Mouse (Mus musculus): ENCODE results near the gene Fam89b. TPM values are rescaled to one million over a fixed set of nuclear protein-coding genes. Genes with fewer than 3 reads are reported as not detected.

Fam89b gene
- polyA plus RNA-seq (2014; fragmentation: Nextera tagmentation; extraction: Ambion mirVana) = 204 and 233 TPM in 2 replicates

DNA sequence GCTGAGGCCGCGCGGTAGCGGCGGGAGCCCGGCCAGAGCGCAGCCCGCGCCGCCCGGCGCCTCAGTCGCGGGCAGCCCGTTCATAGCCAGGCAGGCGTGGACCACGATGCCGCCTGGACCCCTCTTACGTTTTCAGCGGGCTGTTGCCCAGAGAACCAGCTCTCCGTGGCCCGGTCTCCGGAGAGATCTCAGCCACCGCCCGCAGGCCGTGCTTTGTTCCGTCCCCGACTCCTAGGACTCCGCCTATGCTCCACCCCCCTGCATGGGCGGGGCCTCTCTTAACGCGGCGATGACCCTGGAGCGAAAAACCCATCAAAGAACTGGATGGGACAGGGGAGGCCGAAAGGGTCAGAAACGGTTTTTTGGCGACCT lies at the start of gene Fam89b:
TSS of gene Fam89b (minus strand) at position 210 of the 372 bp plus-strand sequence.
- Histone ChIP-seq H3K36me3 (ENCODE audit: control insufficient read depth, insufficient read depth, low read length) (peaks cover 24% of the 10 kb centered on the region), H3K4me1 (ENCODE audit: control insufficient read depth, insufficient read depth, low read length) (peaks cover 40% of the 10 kb centered on the region), H3K9me3 (replicated peaks; ENCODE audit: control insufficient read depth, low read length) (no peaks in the 10 kb centered on the region), H3K4me2 (ENCODE audit: low read length) (peak within 1 kb of the TSS; percentile 99), H3K4me3 (ENCODE audit: low read depth, low read length) (peak within 1 kb of the TSS; percentile 99), H3K9ac (ENCODE audit: low read length) (peak within 1 kb of the TSS; percentile 100), H3K27ac (ENCODE audit: low read depth, low read length) (peak within 1 kb of the TSS; percentile 96), H3K27me3 (replicated peaks; ENCODE audit: control insufficient read depth, insufficient read depth, low read length) (no peaks in the 10 kb centered on the region)
- under 1% methylated on average over 36 of the region's 37 CpGs for whole genome bisulfite sequencing
- DNase-seq (ENCODE audit: low spot score) (peak; percentile 94), ATAC-seq (peak; percentile 84)

DNA sequence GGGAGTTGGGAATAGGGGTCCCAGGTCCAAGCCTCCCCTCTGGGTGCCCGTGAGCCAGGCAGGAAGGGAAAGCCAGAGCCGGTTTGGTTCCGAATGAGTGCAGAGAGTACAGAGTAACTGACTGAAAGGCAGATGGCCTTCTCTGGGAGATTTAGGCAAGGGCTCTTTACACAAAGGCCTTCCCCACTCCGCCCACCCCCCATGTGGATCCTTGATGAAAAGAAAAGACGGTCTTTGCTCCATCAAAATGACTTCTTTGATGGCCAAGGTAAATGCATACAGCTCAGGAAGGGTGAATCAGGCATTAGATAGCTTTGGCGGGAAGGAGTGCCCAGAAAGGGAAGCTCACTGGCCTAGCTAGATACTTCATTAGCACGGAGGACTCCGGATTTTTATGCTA lies 48.9 kb upstream of the Fam89b start:
- no peak overlapping the region for H3K4me2 ChIP-seq (ENCODE audit: low read length)
- 47% methylated on average over 8 of the region's 8 CpGs for WGBS
- H3K4me3 ChIP-seq (ENCODE audit: low read depth, low read length) = no peak overlapping the region
- ATAC-seq (no peak), DNase-seq (ENCODE audit: low spot score) (no peak)
- no peaks in the 10 kb centered on the region for H3K9me3 ChIP-seq (replicated peaks; ENCODE audit: control insufficient read depth, low read length)
- no peaks in the 10 kb centered on the region for H3K4me1 ChIP-seq (ENCODE audit: control insufficient read depth, insufficient read depth, low read length)
- H3K9ac ChIP-seq (ENCODE audit: low read length) = no peak overlapping the region
- no peak overlapping the region for H3K27ac ChIP-seq (ENCODE audit: low read depth, low read length)
- H3K27me3 ChIP-seq (replicated peaks; ENCODE audit: control insufficient read depth, insufficient read depth, low read length) = no peaks in the 10 kb centered on the region
- no peaks in the 10 kb centered on the region for H3K36me3 ChIP-seq (ENCODE audit: control insufficient read depth, insufficient read depth, low read length)

DNA sequence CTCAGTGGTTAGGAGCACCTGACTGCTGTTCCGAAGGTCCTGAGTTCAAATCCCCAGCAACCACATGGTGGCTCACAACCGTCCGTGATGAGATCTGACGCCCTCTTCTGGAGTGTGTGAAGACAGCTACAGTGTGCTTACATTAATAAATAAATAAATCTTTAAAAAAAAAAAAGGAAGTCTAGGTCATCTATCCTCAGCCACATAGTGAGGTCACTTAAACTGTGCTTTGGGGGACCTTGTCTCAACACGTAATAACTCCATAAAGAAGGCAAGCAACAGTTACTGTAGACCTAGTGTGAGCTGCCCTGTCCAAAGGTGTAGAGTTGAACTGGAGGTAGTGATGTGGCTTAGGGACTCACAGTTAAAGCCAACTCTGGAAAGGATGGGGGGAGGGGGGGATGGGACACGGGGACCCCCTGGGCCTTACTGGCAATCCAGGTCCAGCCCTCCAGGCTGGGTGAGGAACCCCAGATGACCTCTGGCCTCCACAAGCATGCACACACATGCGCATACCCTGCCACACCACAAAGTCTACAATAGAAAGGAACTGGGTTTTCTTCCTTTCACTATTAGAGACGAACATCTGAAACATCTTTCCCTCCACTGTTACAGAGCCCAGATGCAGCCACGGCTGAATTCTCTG lies 48.1 kb upstream of the Fam89b start:
- no peaks in the 10 kb centered on the region for H3K4me1 ChIP-seq (ENCODE audit: control insufficient read depth, insufficient read depth, low read length)
- H3K27ac ChIP-seq (ENCODE audit: low read depth, low read length) = no peak overlapping the region
- ATAC-seq (no peak), DNase-seq (ENCODE audit: low spot score) (no peak)
- H3K36me3 ChIP-seq (ENCODE audit: control insufficient read depth, insufficient read depth, low read length) = no peaks in the 10 kb centered on the region
- H3K27me3 ChIP-seq (replicated peaks; ENCODE audit: control insufficient read depth, insufficient read depth, low read length) = no peaks in the 10 kb centered on the region
- H3K4me3 ChIP-seq (ENCODE audit: low read depth, low read length) = no peak overlapping the region
- no peak overlapping the region for H3K9ac ChIP-seq (ENCODE audit: low read length)
- H3K4me2 ChIP-seq (ENCODE audit: low read length) = no peak overlapping the region
- no peaks in the 10 kb centered on the region for H3K9me3 ChIP-seq (replicated peaks; ENCODE audit: control insufficient read depth, low read length)
- WGBS = 83% methylated on average over 9 of the region's 9 CpGs

DNA sequence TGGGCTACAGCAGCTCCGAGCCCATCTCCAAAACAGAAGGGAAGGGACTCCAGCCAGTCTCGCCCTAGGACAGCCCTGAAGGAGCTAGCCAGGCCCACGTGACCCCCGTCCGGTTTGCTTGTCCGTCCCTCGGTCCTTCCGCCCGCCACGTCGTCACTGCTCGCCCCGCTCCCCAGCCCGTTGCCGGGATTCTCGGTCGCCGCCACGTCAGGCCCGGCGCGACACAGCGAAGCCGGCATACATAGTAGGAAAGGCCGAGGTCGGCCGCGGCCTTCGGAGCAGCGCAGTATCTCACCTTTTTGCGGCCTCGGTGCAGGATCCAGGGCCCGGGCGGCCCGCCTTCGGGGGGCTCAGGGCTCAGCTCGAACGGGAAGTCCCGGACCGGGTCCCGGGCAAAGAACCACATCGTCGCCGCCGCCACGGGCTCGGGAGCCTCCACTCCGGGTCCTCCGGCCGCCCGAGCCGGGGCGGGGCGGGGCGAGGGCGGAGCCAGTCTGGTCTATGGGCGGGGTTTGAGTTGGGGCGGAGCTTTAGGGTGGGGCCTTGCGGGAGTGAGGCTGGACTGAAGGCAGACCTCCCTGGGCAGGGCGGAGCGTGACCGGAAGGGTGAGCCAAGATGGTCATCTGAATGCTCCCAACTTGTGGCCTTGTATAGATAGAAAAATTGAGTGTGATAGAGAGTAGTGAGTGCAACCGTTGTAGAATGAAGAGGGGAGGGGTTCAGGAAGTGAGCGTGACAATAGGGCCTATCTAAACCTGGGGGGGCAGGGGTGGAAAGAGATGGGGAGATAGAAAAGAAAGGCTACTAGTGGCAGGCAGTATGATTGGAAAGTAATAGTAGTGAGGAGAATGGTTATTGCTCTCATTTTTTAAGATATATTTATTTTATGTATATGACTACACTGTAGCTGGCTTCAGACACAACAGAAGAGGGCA lies 41.7 kb upstream of the Fam89b start, which contains the start of gene Scyl1:
TSS of gene Scyl1 (minus strand) at position 495 of the 936 bp plus-strand sequence.
- peaks cover 35% of the 10 kb centered on the region for H3K36me3 ChIP-seq (ENCODE audit: control insufficient read depth, insufficient read depth, low read length)
- WGBS = under 1% methylated on average over 64 of the region's 64 CpGs
- no peaks in the 10 kb centered on the region for H3K27me3 ChIP-seq (replicated peaks; ENCODE audit: control insufficient read depth, insufficient read depth, low read length)
- peak within 1 kb of the TSS; percentile 87 for H3K9ac ChIP-seq (ENCODE audit: low read length)
- H3K4me1 ChIP-seq (ENCODE audit: control insufficient read depth, insufficient read depth, low read length) = peaks cover 8% of the 10 kb centered on the region
- no peaks in the 10 kb centered on the region for H3K9me3 ChIP-seq (replicated peaks; ENCODE audit: control insufficient read depth, low read length)
- peak within 1 kb of the TSS; percentile 88 for H3K4me2 ChIP-seq (ENCODE audit: low read length)
- ATAC-seq (peak; percentile 96), DNase-seq (ENCODE audit: low spot score) (peak; percentile 82)
- peak within 1 kb of the TSS; percentile 45; the same call in 1 of the 2 replicates for H3K27ac ChIP-seq (ENCODE audit: low read depth, low read length)
- peak within 1 kb of the TSS; percentile 71 for H3K4me3 ChIP-seq (ENCODE audit: low read depth, low read length)

DNA sequence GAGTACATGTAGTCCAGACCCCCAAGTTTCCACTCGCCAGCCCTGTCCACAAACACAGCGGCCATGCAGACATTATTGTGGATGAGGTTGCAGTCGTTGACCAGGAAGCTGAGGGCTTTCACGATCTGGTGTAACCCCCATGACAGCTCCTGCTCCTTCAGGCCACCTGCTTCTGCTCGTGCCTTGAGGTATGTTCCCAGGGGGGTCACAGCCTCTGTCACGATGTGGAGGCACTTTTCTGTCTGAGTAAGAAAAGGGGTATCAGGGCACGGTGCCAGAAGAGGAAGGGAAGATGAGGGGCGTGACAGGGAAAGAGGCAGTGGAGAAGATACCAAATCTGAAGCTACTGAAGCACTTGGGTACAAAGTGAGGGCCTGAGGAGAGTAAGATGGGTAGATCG lies 40.9 kb upstream of the Fam89b start:
- Histone ChIP-seq H3K27ac (ENCODE audit: low read depth, low read length) (no peak overlapping the region), H3K4me2 (ENCODE audit: low read length) (peak overlapping the region; percentile 88), H3K4me1 (ENCODE audit: control insufficient read depth, insufficient read depth, low read length) (peaks cover 8% of the 10 kb centered on the region), H3K4me3 (ENCODE audit: low read depth, low read length) (peak overlapping the region; percentile 71), H3K27me3 (replicated peaks; ENCODE audit: control insufficient read depth, insufficient read depth, low read length) (no peaks in the 10 kb centered on the region), H3K36me3 (ENCODE audit: control insufficient read depth, insufficient read depth, low read length) (peaks cover 44% of the 10 kb centered on the region), H3K9ac (ENCODE audit: low read length) (peak overlapping the region; percentile 87), H3K9me3 (replicated peaks; ENCODE audit: control insufficient read depth, low read length) (no peaks in the 10 kb centered on the region)
- no peak for DNase-seq (ENCODE audit: low spot score)
- ATAC-seq = no peak
- WGBS = 51% methylated on average over 9 of the region's 9 CpGs

DNA sequence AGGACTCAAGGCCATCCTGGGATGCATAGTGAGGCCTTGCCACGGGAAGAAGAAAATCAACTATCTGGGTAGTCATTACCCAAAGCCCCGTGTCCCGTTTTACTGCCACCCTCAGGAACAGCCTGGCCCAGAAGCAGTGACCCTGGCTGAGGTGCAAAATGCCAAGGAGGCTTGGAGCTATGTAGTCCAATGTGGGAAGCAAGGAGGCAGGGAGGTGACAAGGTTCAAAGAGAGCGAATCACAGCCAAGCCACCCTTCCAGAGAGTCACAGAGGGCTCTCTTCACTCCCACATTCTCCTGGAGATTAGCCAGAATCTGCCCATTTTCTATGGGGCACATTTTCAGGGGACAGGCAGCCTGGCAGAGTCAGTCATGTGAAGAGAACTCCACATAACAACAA lies 37.8 kb upstream of the Fam89b start:
- no peak overlapping the region for H3K4me3 ChIP-seq (ENCODE audit: low read depth, low read length)
- H3K4me2 ChIP-seq (ENCODE audit: low read length) = no peak overlapping the region
- no peak overlapping the region for H3K27ac ChIP-seq (ENCODE audit: low read depth, low read length)
- no peak overlapping the region for H3K9ac ChIP-seq (ENCODE audit: low read length)
- H3K9me3 ChIP-seq (replicated peaks; ENCODE audit: control insufficient read depth, low read length) = no peaks in the 10 kb centered on the region
- WGBS = 88% methylated on average over 4 of the region's 4 CpGs
- no peak for DNase-seq (ENCODE audit: low spot score)
- ATAC-seq = no peak
- peaks cover 8% of the 10 kb centered on the region for H3K4me1 ChIP-seq (ENCODE audit: control insufficient read depth, insufficient read depth, low read length)
- H3K36me3 ChIP-seq (ENCODE audit: control insufficient read depth, insufficient read depth, low read length) = peaks cover 71% of the 10 kb centered on the region
- no peaks in the 10 kb centered on the region for H3K27me3 ChIP-seq (replicated peaks; ENCODE audit: control insufficient read depth, insufficient read depth, low read length)

DNA sequence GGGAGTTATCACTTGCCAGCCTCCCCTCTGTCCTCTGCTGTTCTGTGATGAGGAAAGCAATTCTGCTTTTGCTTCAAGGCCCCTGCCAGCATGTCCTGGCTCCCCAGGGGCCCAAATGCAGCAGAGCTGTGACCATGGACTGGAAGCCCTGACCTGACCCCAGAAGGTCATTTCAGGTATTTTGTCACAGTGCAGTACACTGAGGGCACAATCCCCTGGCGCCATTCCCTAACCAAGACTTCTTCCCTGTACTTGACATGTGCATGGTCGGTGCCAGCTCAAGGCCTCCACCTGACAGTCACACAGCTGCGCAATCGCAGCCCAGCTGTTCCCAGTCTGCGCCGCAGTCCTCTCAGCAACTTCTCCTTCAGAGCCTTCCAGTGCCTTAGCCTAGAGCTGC lies 33.7 kb upstream of the Fam89b start:
- DNase-seq (ENCODE audit: low spot score) (no peak), ATAC-seq (no peak)
- Histone ChIP-seq H3K27ac (ENCODE audit: low read depth, low read length) (no peak overlapping the region), H3K36me3 (ENCODE audit: control insufficient read depth, insufficient read depth, low read length) (peaks cover 96% of the 10 kb centered on the region), H3K4me2 (ENCODE audit: low read length) (no peak overlapping the region), H3K9ac (ENCODE audit: low read length) (no peak overlapping the region), H3K4me1 (ENCODE audit: control insufficient read depth, insufficient read depth, low read length) (no peaks in the 10 kb centered on the region), H3K4me3 (ENCODE audit: low read depth, low read length) (no peak overlapping the region), H3K9me3 (replicated peaks; ENCODE audit: control insufficient read depth, low read length) (no peaks in the 10 kb centered on the region), H3K27me3 (replicated peaks; ENCODE audit: control insufficient read depth, insufficient read depth, low read length) (no peaks in the 10 kb centered on the region)
- 98% methylated on average over 6 of the region's 6 CpGs for WGBS

DNA sequence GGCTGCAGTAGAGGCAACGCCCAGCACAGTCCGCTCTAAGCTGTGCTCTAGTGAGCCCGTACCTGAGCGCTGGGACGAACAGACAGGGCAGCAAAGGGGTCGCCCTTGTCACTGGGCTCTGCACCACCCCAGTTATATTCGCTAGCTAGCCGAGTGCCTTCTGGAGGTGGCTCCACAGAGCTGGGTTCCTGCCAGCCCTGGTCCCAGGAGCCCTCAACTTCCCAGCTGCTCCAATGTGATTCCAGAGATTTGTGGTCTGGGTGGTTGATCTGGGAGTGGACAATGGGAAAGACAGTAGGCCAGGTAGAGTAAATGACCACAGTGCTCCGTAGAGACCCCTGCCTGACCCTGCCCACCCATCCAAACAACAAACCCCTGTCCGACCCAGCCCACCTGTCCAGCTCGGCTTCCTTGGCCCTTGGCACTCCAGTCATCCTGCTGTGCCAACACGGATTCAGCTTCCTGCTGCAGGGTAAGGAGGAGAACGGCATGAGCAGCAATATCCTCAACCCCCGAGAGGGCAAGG lies 29.5 kb upstream of the Fam89b start:
- H3K4me1 ChIP-seq (ENCODE audit: control insufficient read depth, insufficient read depth, low read length) = peaks cover 4% of the 10 kb centered on the region; the same call in 1 of the 2 replicates
- peaks cover 66% of the 10 kb centered on the region for H3K36me3 ChIP-seq (ENCODE audit: control insufficient read depth, insufficient read depth, low read length)
- H3K27ac ChIP-seq (ENCODE audit: low read depth, low read length) = no peak overlapping the region
- WGBS = 90% methylated on average over 14 of the region's 14 CpGs
- no peak for DNase-seq (ENCODE audit: low spot score)
- H3K9me3 ChIP-seq (replicated peaks; ENCODE audit: control insufficient read depth, low read length) = no peaks in the 10 kb centered on the region
- H3K4me2 ChIP-seq (ENCODE audit: low read length) = no peak overlapping the region
- peaks cover 26% of the 10 kb centered on the region for H3K27me3 ChIP-seq (replicated peaks; ENCODE audit: control insufficient read depth, insufficient read depth, low read length)
- ATAC-seq = no peak
- H3K9ac ChIP-seq (ENCODE audit: low read length) = no peak overlapping the region
- no peak overlapping the region for H3K4me3 ChIP-seq (ENCODE audit: low read depth, low read length)
